Mouse (Mus musculus) frontal cortex, postnatal 36 days (tissue): ENCODE data around the gene Car8.
A peak's percentile ranks its signal among the peaks of the same experiment; 100 is the strongest.

Source experiments
- DNase-seq, 2 experiments: peaks; one replicate each; pipeline ENCODE4 v3.0.0; 2022; ENCODE audit warnings: low spot score in 2 of 2

Gene Car8

GRCm38 (mm10) chr4:8238560-8239305, at the start of gene Car8:
Gene Car8, minus strand, starts transcription at chr4:8239041.
- DNase-seq, result peak; percentile 14 to 20

- DNase-seq, result no peak
Measured at GRCm38 (mm10) chr4:8284934-8285333, 46.1 kb upstream of the Car8 start.

GRCm38 (mm10) chr4:8278159-8278558, 39.3 kb upstream of the Car8 start:
- peak in 1 of 2 experiments; percentile 9 for DNase-seq

GRCm38 (mm10) chr4:8249805-8250204, 11.0 kb upstream of the Car8 start:
- DNase-seq, result no peak

GRCm38 (mm10) chr4:8245495-8246063, 6.7 kb upstream of the Car8 start:
- DNase-seq, result no peak

- DNase-seq, result no peak
Measured at GRCm38 (mm10) chr4:8245062-8245461, 6.2 kb upstream of the Car8 start.

- DNase-seq, result no peak
Measured at GRCm38 (mm10) chr4:8239699-8240098, 858 bp upstream of the Car8 start.

GRCm38 (mm10) chr4:8239306-8239670, 447 bp upstream of the Car8 start:
- peak in 1 of 2 experiments; percentile 2 for DNase-seq

GRCm38 (mm10) chr4:8232393-8233111, 6.3 kb downstream of the Car8 start:
- no peak for DNase-seq

- no peak for DNase-seq
Measured at GRCm38 (mm10) chr4:8231291-8231871, 7.5 kb downstream of the Car8 start.

GRCm38 (mm10) chr4:8229661-8230298, 9.1 kb downstream of the Car8 start:
- DNase-seq, result no peak

- DNase-seq, result no peak
Measured at GRCm38 (mm10) chr4:8218941-8219340, 19.9 kb downstream of the Car8 start.

GRCm38 (mm10) chr4:8218004-8218403, 20.8 kb downstream of the Car8 start:
- DNase-seq, result no peak

- no peak for DNase-seq
Measured at GRCm38 (mm10) chr4:8217272-8217671, 21.6 kb downstream of the Car8 start.

- DNase-seq, result peak; percentile 15 to 40
Measured at GRCm38 (mm10) chr4:8216551-8216950, 22.3 kb downstream of the Car8 start.

- no peak for DNase-seq
Measured at GRCm38 (mm10) chr4:8213661-8214060, 25.2 kb downstream of the Car8 start.

GRCm38 (mm10) chr4:8212873-8213569, 25.8 kb downstream of the Car8 start:
- no peak for DNase-seq

GRCm38 (mm10) chr4:8210452-8210851, 28.4 kb downstream of the Car8 start:
- DNase-seq, result no peak

- DNase-seq, result no peak
Measured at GRCm38 (mm10) chr4:8207924-8208323, 30.9 kb downstream of the Car8 start.

- DNase-seq, result no peak
Measured at GRCm38 (mm10) chr4:8206918-8207573, 31.8 kb downstream of the Car8 start.

GRCm38 (mm10) chr4:8205089-8205649, 33.7 kb downstream of the Car8 start:
- no peak for DNase-seq
